Mouse (Mus musculus) midbrain, embryonic 14.5 days (tissue): Measurements from ENCODE around the gene Adgre4. TPM values are rescaled to one million over a fixed set of nuclear protein-coding genes. Genes with fewer than 3 reads are reported as not detected.
A peak's percentile ranks its signal among the peaks of the same experiment; 100 is the strongest.
"Not testable (repeated sequence)": the region's sequence is repeated elsewhere in the genome, so short reads cannot be mapped to it uniquely, and the experiment has no call there.

Experiments used
- ATAC-seq: fragments of 200-750 bp; cut with Nextera tagmentation; 2 replicates; pipeline ENCODE4 v1.8.0; 2017; ENCODE audit warnings: moderate number of reproducible peaks, moderate library complexity; ENCODE audit not compliant: low FRiP score, low TSS enrichment
- DNase-seq: peaks from one replicate; pipeline ENCODE4 v3.0.0-alpha.2; 2015
- H3K27ac ChIP-seq: fragments of 300-500 bp; sonication (generic); replicated peaks from 2 replicates; pipeline ENCODE4 v1.5.1; 2014; ENCODE audit warnings: mild to moderate bottlenecking, low read depth, low read length, moderate library complexity
- H3K27me3 ChIP-seq: fragments of 300-500 bp; sonication (generic); 2 replicates; pipeline ENCODE4 v1.6.1; 2014; ENCODE audit warnings: low read length, control low read depth, mixed read lengths; ENCODE audit not compliant: control insufficient read depth, insufficient read depth
- H3K36me3 ChIP-seq: fragments of 300-500 bp; sonication (generic); 2 replicates; pipeline ENCODE4 v1.6.1; 2014; ENCODE audit warnings: low read length, control low read depth; ENCODE audit not compliant: control insufficient read depth, insufficient read depth
- H3K4me1 ChIP-seq: fragments of 300-500 bp; sonication (generic); 2 replicates; pipeline ENCODE4 v1.6.1; 2014; ENCODE audit warnings: mild to moderate bottlenecking, antibody characterized with exemption, low read length, control low read depth; ENCODE audit not compliant: control insufficient read depth, insufficient read depth
- H3K4me2 ChIP-seq: fragments of 300-500 bp; sonication (generic); 2 replicates; pipeline ENCODE4 v1.6.1; 2014; ENCODE audit warnings: mild to moderate bottlenecking, low read length, moderate library complexity
- H3K4me3 ChIP-seq: fragments of 300-500 bp; sonication (generic); replicated peaks from 2 replicates; pipeline ENCODE4 v1.5.1; 2014; ENCODE audit warnings: low read depth, low read length
- H3K9ac ChIP-seq: fragments of 300-500 bp; sonication (generic); replicated peaks from 2 replicates; pipeline ENCODE4 v1.6.1; 2014; ENCODE audit warnings: mild to moderate bottlenecking, low read length, moderate library complexity
- H3K9me3 ChIP-seq: fragments of 300-500 bp; sonication (generic); 2 replicates; pipeline ENCODE4 v1.6.1; 2016; ENCODE audit warnings: low read length, control low read depth, mixed read lengths; ENCODE audit not compliant: control insufficient read depth
- WGBS: fragments of 180-500 bp; shearing (Covaris S2); extraction: QIAGEN DNeasy Blood & Tissue Kit; methylation state at CpG from one replicate; pipeline ENCODE4 v1.1.7; 2014; 5-methylcytosine and 5-hydroxymethylcytosine counted together
- polyA plus RNA-seq: library from polyadenylated mRNA; unstranded; fragments of >200 nt; fragmentation: Nextera tagmentation; extraction: Ambion mirVana; gene quantifications from 2 replicates; pipeline ENCODE4 v1.2.1, GENCODE M21; 2014

Adgre4 gene
- polyA plus RNA-seq, 1 experiment from 2014 or later = 0.29 TPM

- Histone ChIP-seq H3K4me3 (no peak overlapping the region), H3K36me3 (no peaks in the 10 kb centered on the region), H3K9ac (no peak overlapping the region), H3K9me3 (no peaks in the 10 kb centered on the region), H3K4me1 (no peaks in the 10 kb centered on the region), H3K4me2 (no peak overlapping the region), H3K27me3 (no peaks in the 10 kb centered on the region), H3K27ac (no peak overlapping the region)
- WGBS = 72% methylated on average over 2 of the region's 2 CpGs
- ATAC-seq (no peak), DNase-seq (no peak)
Measured at GRCm38 (mm10) chr17:55884912-55885311, 135.1 kb downstream of the Adgre4 start.

DNA sequence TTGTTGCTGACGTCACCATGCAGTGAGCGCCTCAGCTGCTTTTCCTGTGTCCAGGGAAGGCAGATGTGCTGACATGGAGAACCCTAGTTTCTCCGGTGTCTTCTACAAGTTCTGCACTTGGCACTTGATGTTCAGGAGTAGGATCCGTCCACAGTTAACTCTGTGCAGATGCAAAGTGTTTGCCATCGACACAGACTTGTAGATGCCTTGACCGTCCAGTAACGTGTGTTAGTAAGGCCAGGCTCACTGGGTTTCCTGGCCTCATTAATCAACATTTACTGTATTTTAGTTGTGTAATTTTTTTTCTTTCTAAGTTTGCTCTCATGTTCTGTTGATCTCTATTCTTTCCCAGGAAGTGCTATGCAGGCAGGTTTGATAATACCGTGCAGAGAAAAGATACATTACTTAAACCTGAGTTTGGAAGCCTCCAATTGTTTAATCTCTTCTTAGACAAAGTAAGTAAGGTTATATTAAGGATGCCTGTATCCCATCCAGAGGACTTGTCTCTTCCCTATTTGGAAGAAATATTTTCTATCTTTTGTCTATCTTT is 142.7 kb downstream of the Adgre4 start:
- peak; percentile 3 for DNase-seq
- H3K36me3 ChIP-seq, H3K4me1 ChIP-seq, ATAC-seq, H3K27me3 ChIP-seq, H3K9me3 ChIP-seq: not testable (repeated sequence)
- Histone ChIP-seq H3K4me2 (peak overlapping the region; percentile 58), H3K4me3 (peak overlapping the region; percentile 43), H3K9ac (peak overlapping the region; percentile 29; the same call in 1 of the 2 replicates), H3K27ac (peak overlapping the region; percentile 57; the same call in 1 of the 2 replicates)
- WGBS = 13% methylated on average over 6 of the region's 8 CpGs

- Histone ChIP-seq H3K9ac (no peak overlapping the region), H3K9me3 (0 out of 2 replicates have a peak, but pooled peaks cover 5% of the 10 kb centered on the region), H3K27me3 (no peaks in the 10 kb centered on the region), H3K4me1 (no peaks in the 10 kb centered on the region), H3K4me3 (no peak overlapping the region), H3K36me3 (peaks cover 8% of the 10 kb centered on the region), H3K4me2 (no peak overlapping the region), H3K27ac (no peak overlapping the region)
- no peak for ATAC-seq
- 69% methylated on average over 2 of the region's 2 CpGs for WGBS
- DNase-seq = no peak
Measured at GRCm38 (mm10) chr17:55903087-55903486, 153.3 kb downstream of the Adgre4 start.

Other genes starting within 250 kb of the Adgre4 start
- gene Vmn2r118, start 124.8 kb upstream of the Adgre4 start, polyA plus RNA-seq = not detected in 2 replicates
- gene Pot1b, start 37.4 kb upstream of the Adgre4 start, polyA plus RNA-seq = 6.0 and 7.0 TPM in 2 replicates
- 14.2 and 15.3 TPM in 2 replicates for gene Zfp119a, start 128.9 kb downstream of the Adgre4 start, polyA plus RNA-seq
- gene Zfp959, start 142.1 kb downstream of the Adgre4 start, polyA plus RNA-seq = 17.8 and 18.8 TPM in 2 replicates
- 10.7 and 13.4 TPM in 2 replicates for gene Zfp119b, start 199.5 kb downstream of the Adgre4 start, polyA plus RNA-seq
- 6.6 and 9.6 TPM in 2 replicates for gene Ebi3, start 202.7 kb downstream of the Adgre4 start, polyA plus RNA-seq
- gene Yju2, start 209.1 kb downstream of the Adgre4 start, polyA plus RNA-seq = 20.0 and 21.4 TPM in 2 replicates
- gene Shd, start 220.5 kb downstream of the Adgre4 start, polyA plus RNA-seq = 178 and 209 TPM in 2 replicates
- gene Fsd1, start 236.5 kb downstream of the Adgre4 start, polyA plus RNA-seq = 141 and 188 TPM in 2 replicates